Comparison of ENCODE assay signal across 9 mouse cellular contexts in the genomic region with DNA sequence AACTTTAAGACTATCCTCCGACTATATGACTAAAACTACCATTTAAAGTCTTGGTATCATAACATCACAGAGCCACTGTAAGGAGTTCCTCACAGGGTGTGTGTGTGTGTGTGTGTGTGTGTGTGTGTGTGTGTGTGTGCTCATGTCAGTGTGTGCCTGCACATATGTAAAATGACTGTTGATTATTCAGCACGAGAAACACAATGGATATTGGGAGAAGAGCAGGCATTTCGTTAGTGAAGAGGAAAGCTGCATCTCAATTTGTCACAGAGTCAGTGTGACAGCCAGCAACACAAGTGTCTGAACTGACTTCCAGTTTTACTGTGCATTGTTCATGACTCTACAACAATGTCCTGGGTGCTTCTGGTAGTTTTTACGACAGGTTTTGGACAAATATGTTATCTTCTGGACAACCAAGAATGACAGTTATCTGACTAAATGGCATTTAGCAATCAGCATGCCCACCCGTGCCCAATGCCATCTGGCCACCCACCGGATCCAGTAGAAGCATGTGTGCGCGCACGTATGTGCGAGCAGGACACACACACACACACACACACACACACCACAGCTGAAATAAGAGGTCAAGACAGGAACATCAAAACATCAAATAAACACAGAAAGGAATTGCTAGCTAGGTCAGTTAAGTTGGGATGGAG. TPM values are rescaled to one million over a fixed set of nuclear protein-coding genes. Genes with fewer than 3 reads are reported as not detected.
DNase-seq lines count a peak whose midpoint lies in the region; ATAC-seq lines count a peak whose summit lies in the region.
"Had no signal": no experiment of that assay in that cellular context is flagged by ENCODE, and none has a peak within 500 bp of the region (broad histone marks: within the 10 kb centered on the region; RNA-seq: fewer than 3 reads in every experiment).

No protein-coding gene starts in this region.

- peak; percentile 3 for DNase-seq in gastrocnemius, postnatal 14 days
- DNase-seq in gastrocnemius, adult 18-20 months (ENCODE audit: low spot score): no peak
- no peak for DNase-seq in hindbrain, embryonic 14.5 days (ENCODE audit: low spot score)
- DNase-seq in midbrain, embryonic 10.5 days (ENCODE audit: low spot score): no peak
- no peak for DNase-seq in left cerebral cortex, adult 8-10 months (ENCODE audit: low spot score in 2 of 2)
- no peak for DNase-seq in spleen, postnatal 36 days (ENCODE audit: low spot score in 2 of 2)
- no peak for DNase-seq in right cerebral cortex, postnatal 25 days

- intact Hi-C loops in gastrocnemius, postnatal 14 days (cut with DNase I; ENCODE audit: low total_unique reads): no loop called here

- no peaks in the 10 kb centered on the region for H3K9me3 ChIP-seq in hindbrain, embryonic 14.5 days (ENCODE audit: control insufficient read depth, low read length)
- H3K9me3 ChIP-seq in midbrain, embryonic 10.5 days (replicated peaks): no peaks in the 10 kb centered on the region

- H3K4me2 ChIP-seq in hindbrain, embryonic 14.5 days (replicated peaks): peak overlapping the region; percentile 80

- no peaks in the 10 kb centered on the region for H3K4me1 ChIP-seq in brown adipose tissue, adult 24 weeks (ENCODE audit: control insufficient read depth, insufficient read depth, insufficient read length, low read length)
- H3K4me1 ChIP-seq in hindbrain, embryonic 14.5 days (replicated peaks; ENCODE audit: control insufficient read depth, insufficient read depth, low read length): 0 out of 2 replicates have a peak, but pooled peaks cover 13% of the 10 kb centered on the region
- peaks cover 35% of the 10 kb centered on the region for H3K4me1 ChIP-seq in midbrain, embryonic 10.5 days

- H3K9ac ChIP-seq in hindbrain, embryonic 14.5 days: peak overlapping the region; percentile 96

- no peaks in the 10 kb centered on the region for H3K36me3 ChIP-seq in hindbrain, embryonic 14.5 days (replicated peaks; ENCODE audit: control insufficient read depth, insufficient read depth)
- no peaks in the 10 kb centered on the region for H3K36me3 ChIP-seq in midbrain, embryonic 10.5 days

- H3K27ac ChIP-seq in brown adipose tissue, adult 24 weeks (replicated peaks; ENCODE audit: low read depth, low read length): peak overlapping the region; percentile 63
- peak overlapping the region; percentile 97 for H3K27ac ChIP-seq in hindbrain, embryonic 14.5 days
- H3K27ac ChIP-seq in midbrain, embryonic 10.5 days (replicated peaks): peak overlapping the region; percentile 97

- no peak for ATAC-seq in hindbrain, embryonic 14.5 days (ENCODE audit: low FRiP score)

- H3K4me3 ChIP-seq in brown adipose tissue, adult 24 weeks (ENCODE audit: insufficient read depth, low read depth, low read length): peak overlapping the region; percentile 85
- peak overlapping the region; percentile 93 for H3K4me3 ChIP-seq in hindbrain, embryonic 14.5 days (replicated peaks; ENCODE audit: low read length)
- peak overlapping the region; percentile 94 for H3K4me3 ChIP-seq in midbrain, embryonic 10.5 days

- WGBS in hindbrain, embryonic 14.5 days: 17% methylated on average over 10 of the region's 10 CpGs
- 75% methylated on average over 10 of the region's 10 CpGs for WGBS in midbrain, embryonic 10.5 days

- no peaks in the 10 kb centered on the region for H3K27me3 ChIP-seq in hindbrain, embryonic 14.5 days (ENCODE audit: control insufficient read depth, insufficient read depth, low read length)
- no peaks in the 10 kb centered on the region for H3K27me3 ChIP-seq in midbrain, embryonic 10.5 days (ENCODE audit: low read depth, poor library complexity, severe bottlenecking)
- H3K27me3 ChIP-seq: CH12.LX had no signal

RNA-seq across cellular contexts. Expression of a gene that starts 3.1 kb away (rescaled TPM):
- 1 to 10 TPM; 6.5 to 6.9 TPM for total RNA-seq in gastrocnemius, postnatal 14 days (2021)
- total RNA-seq in gastrocnemius, adult 18-20 months (2021): 1 to 10 TPM; 2.5 to 3.0 TPM
- polyA plus RNA-seq in brown adipose tissue, adult 24 weeks (2012; ENCODE audit: insufficient read depth, insufficient read length, missing spikeins): 1.5 and 2.3 TPM in 2 replicates
- polyA plus RNA-seq in hindbrain, embryonic 14.5 days (2014; fragmentation: Nextera tagmentation; extraction: Ambion mirVana): 23.5 and 24.7 TPM in 2 replicates
- 10.1 and 13.1 TPM in 2 replicates for polyA plus RNA-seq in midbrain, embryonic 10.5 days (2016; fragmentation: Nextera tagmentation; extraction: Ambion mirVana)
- 10 to 100 TPM; 11.1 to 13.9 (median 12.1) TPM for total RNA-seq in left cerebral cortex, adult 8-10 months (2022)
- total RNA-seq: CH12.LX had no signal
